Mouse (Mus musculus) heart, embryonic 11.5 days (tissue): Measurements from ENCODE around the gene Ppp1r35. TPM values are rescaled to one million over a fixed set of nuclear protein-coding genes. Genes with fewer than 3 reads are reported as not detected.
"Not testable (repeated sequence)": the region's sequence is repeated elsewhere in the genome, so short reads cannot be mapped to it uniquely, and the experiment has no call there.

Source experiments
- ATAC-seq: fragments of 200-750 bp; cut with Nextera tagmentation; replicated peaks from 2 replicates; pipeline ENCODE4 v1.8.0; 2017; ENCODE audit warnings: moderate library complexity; ENCODE audit not compliant: insufficient number of reproducible peaks, low FRiP score, low TSS enrichment
- H3K27ac ChIP-seq: fragments of 300-500 bp; sonication (generic); 2 replicates; pipeline ENCODE4 v1.5.1; 2014; ENCODE audit warnings: mild to moderate bottlenecking, low read depth, low read length
- H3K27me3 ChIP-seq: fragments of 300-500 bp; sonication (generic); 2 replicates; pipeline ENCODE4 v1.6.1; 2014; ENCODE audit warnings: mild to moderate bottlenecking, low read length, mixed read lengths; ENCODE audit not compliant: control insufficient read depth, insufficient read depth
- H3K36me3 ChIP-seq: fragments of 300-500 bp; sonication (generic); 2 replicates; pipeline ENCODE4 v1.6.1; 2014; ENCODE audit warnings: mild to moderate bottlenecking, low read length, moderate library complexity, mixed read lengths; ENCODE audit not compliant: control insufficient read depth, insufficient read depth
- H3K4me1 ChIP-seq: fragments of 300-500 bp; sonication (generic); 2 replicates; pipeline ENCODE4 v1.6.1; 2014; ENCODE audit warnings: low read length; ENCODE audit not compliant: control insufficient read depth, insufficient read depth
- H3K4me2 ChIP-seq: fragments of 300-500 bp; sonication (generic); 2 replicates; pipeline ENCODE4 v1.6.1; 2014; ENCODE audit warnings: mild to moderate bottlenecking, moderate library complexity
- H3K4me3 ChIP-seq: fragments of 300-500 bp; sonication (generic); 2 replicates; pipeline ENCODE4 v1.5.1; 2014; ENCODE audit warnings: low read depth, low read length
- H3K9ac ChIP-seq: fragments of 300-500 bp; sonication (generic); 2 replicates; pipeline ENCODE4 v1.6.1; 2014; ENCODE audit warnings: mild to moderate bottlenecking, low read depth, low read length, moderate library complexity
- H3K9me3 ChIP-seq: fragments of 300-500 bp; sonication (generic); replicated peaks from 2 replicates; pipeline ENCODE4 v1.6.1; 2016; ENCODE audit warnings: low read length; ENCODE audit not compliant: control insufficient read depth
- WGBS: fragments of 180-500 bp; shearing (Covaris S2); extraction: QIAGEN DNeasy Blood & Tissue Kit; methylation state at CpG from one replicate; pipeline ENCODE4 v1.1.7; 2014; ENCODE audit not compliant: insufficient replicate concordance; 5-methylcytosine and 5-hydroxymethylcytosine counted together
- polyA plus RNA-seq: library from polyadenylated mRNA; unstranded; fragments of >200 nt; fragmentation: Nextera tagmentation; extraction: Ambion mirVana; gene quantifications from 2 replicates; pipeline ENCODE4 v1.2.1, GENCODE M21; 2014

Gene Ppp1r35
- polyA plus RNA-seq, 1 experiment from 2014 or later = 35.3 TPM

DNA sequence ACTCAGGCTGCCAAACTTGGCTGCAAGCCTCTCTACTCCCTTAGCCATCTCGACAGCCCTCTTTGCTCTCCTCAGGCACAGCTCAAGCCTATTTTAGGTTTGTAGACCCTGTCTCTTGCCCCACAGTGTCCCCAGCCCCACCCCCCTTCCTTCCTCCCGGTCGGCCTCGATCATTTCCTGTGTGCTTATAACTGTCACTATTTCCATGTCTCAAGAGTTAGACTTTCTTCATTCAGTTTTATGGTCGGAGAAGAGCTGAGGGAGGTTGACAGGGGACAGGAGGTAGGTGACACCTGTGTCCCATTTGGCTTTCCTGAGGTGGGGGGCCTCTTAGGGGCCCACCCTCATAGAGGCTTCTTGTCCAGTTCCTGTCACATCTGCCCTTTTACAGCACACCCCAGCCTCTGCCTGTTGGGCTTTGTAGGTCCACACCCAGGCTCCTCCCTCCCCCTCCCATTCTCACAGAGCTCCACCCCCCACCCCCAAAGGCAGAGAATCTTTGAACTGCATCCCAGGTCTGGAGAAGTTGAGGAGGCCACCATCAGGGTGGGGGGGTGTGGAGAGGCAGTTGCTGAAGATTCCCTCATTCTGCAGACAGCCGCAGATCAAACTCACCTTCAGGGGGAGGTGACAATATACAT, 29.3 kb upstream of the Ppp1r35 start:
- H3K4me1 ChIP-seq = peaks cover 46% of the 10 kb centered on the region
- peak overlapping the region; percentile 52 for H3K9ac ChIP-seq
- 46% methylated on average over 6 of the region's 6 CpGs for WGBS
- peak overlapping the region; percentile 87 for H3K4me2 ChIP-seq
- peak overlapping the region; percentile 95 for H3K27ac ChIP-seq
- peak overlapping the region; percentile 75 for H3K4me3 ChIP-seq
- H3K27me3 ChIP-seq = no peaks in the 10 kb centered on the region
- H3K9me3 ChIP-seq = no peaks in the 10 kb centered on the region
- H3K36me3 ChIP-seq = peaks cover 13% of the 10 kb centered on the region
- no peak for ATAC-seq

DNA sequence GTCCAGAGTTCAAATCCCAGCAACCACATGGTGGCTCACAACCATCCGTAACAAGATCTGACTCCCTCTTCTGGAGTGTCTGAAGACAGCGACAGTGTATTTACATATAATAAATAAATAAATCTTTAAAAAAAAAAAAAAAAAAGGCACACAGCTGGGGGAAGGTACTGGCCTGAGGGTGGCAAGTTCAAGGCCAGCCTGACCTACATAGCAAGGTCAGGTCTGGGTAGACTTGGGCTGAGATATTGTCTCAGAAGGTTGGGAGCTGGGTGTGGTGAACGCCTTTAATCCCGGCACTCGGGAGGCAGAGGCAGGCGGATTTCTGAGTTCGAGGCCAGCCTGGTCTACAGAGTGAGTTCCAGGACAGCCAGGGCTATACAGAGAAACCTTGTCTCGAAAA, 28.4 kb upstream of the Ppp1r35 start:
- H3K4me1 ChIP-seq = peaks cover 47% of the 10 kb centered on the region

DNA sequence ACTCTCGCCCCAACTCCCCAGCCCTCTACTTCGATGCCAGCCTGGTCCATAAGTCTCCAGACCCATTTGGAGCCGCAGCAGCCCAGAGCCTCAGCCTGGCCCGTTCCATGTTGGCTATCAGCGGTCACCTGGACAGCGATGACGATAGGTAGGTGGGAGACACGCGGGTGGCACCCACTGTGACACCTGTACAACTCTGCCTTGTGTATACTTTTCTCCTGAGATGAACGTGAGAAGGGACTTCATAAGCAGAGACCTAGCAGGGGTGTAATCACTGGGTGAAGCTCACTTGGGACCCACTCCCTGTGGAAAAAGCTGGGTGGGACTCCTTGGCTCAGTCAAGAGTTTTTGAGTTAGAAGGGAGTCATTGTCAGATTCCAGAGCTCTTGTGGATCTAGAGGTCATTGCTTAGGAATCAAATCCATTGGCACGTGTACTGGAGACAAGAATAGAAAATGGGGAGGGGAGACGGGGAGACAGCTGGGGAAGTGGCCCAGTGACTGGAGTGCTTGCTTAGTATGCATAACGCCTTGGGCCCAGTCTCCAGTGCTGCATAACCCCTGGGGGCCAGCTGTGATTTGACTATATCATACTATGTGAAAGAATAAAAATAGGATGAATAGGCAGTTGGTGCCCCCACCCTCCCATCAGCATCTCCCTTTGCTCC, 27.3 kb upstream of the Ppp1r35 start:
- no peaks in the 10 kb centered on the region for H3K27me3 ChIP-seq
- no peak overlapping the region for H3K4me2 ChIP-seq
- peaks cover 55% of the 10 kb centered on the region for H3K4me1 ChIP-seq
- H3K27ac ChIP-seq = peak overlapping the region; percentile 79
- H3K9me3 ChIP-seq = no peaks in the 10 kb centered on the region
- no peak overlapping the region for H3K4me3 ChIP-seq
- H3K36me3 ChIP-seq = peaks cover 22% of the 10 kb centered on the region
- ATAC-seq = no peak
- WGBS = 81% methylated on average over 13 of the region's 13 CpGs
- H3K9ac ChIP-seq = 0 out of 2 replicates have a peak overlapping the region, but pooled peaks have one; percentile 24

More for the DNA sequence above, 28.4 kb upstream of the Ppp1r35 start:
- H3K27me3 ChIP-seq, H3K27ac ChIP-seq, H3K9ac ChIP-seq, H3K9me3 ChIP-seq, H3K4me2 ChIP-seq, H3K4me3 ChIP-seq, ATAC-seq: not testable (repeated sequence)
- peaks cover 13% of the 10 kb centered on the region for H3K36me3 ChIP-seq
- 92% methylated on average over 6 of the region's 8 CpGs for WGBS

DNA sequence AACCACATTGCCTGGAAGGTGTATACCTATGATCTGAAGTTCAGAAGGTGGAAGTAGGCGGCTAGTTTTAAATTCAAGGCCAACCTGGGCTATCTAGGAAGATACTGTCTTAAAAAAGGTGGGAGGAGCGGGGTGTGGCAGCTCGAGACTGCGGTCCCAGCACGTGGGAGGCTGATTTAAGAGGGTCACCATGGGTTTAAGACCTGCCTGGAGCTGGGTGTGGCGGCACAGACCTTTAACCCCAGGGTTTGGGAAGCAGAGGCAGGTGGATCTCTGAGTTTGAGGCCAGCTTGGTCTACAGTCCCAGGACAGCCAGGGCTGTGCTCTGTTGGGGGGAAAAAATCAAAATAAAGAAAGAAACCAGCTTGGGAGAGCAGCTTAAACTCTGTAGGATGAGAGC, 26.7 kb upstream of the Ppp1r35 start:
- Histone ChIP-seq H3K4me2 (no peak overlapping the region), H3K4me3 (no peak overlapping the region), H3K36me3 (peaks cover 22% of the 10 kb centered on the region), H3K9ac (no peak overlapping the region), H3K27ac (no peak overlapping the region), H3K4me1 (peaks cover 60% of the 10 kb centered on the region), H3K27me3 (no peaks in the 10 kb centered on the region), H3K9me3 (no peaks in the 10 kb centered on the region)
- ATAC-seq = no peak
- WGBS = 88% methylated on average over 6 of the region's 6 CpGs

DNA sequence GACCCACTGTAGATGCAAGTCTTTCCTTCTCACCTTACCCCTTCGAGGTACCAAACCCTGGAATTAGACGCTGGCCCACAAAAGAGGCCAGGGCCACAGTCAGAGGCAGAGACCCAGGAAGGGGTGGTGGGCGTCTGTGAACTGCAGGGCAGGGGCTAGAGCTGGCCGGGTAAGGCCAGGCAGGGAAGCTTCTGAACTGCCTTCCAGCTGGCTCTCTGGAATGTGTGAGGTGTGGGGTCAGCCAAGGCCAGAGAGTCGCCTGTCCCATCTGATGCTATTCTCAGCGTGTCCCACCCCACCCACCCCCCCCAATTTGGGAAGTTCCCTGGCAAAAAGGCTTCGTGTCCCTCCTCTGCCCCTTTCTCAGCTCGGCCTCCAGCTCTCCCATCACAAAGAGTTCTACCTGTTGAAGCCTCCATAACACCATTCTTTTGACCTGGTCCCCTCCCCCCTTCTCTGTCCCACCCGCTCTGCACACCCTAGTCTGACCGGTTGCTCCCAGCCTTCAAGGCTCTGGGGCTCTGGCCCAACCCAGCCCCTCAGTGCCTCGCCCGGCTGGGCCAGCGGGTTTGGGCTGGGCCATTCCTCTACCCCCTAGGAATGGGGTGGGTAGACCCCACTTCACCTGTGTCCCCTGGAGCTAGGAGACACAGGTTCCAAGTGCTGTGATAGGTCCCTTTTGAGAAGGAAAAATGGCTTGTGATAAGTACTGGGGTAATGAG, 25.4 kb upstream of the Ppp1r35 start:
- Histone ChIP-seq H3K36me3 (peaks cover 27% of the 10 kb centered on the region), H3K4me2 (peak overlapping the region; percentile 27), H3K9me3 (no peaks in the 10 kb centered on the region), H3K27me3 (no peaks in the 10 kb centered on the region), H3K4me3 (0 out of 2 replicates have a peak overlapping the region, but pooled peaks have one; percentile 2), H3K4me1 (peaks cover 57% of the 10 kb centered on the region), H3K9ac (no peak overlapping the region), H3K27ac (no peak overlapping the region)
- 61% methylated on average over 13 of the region's 13 CpGs for WGBS
- no peak for ATAC-seq

DNA sequence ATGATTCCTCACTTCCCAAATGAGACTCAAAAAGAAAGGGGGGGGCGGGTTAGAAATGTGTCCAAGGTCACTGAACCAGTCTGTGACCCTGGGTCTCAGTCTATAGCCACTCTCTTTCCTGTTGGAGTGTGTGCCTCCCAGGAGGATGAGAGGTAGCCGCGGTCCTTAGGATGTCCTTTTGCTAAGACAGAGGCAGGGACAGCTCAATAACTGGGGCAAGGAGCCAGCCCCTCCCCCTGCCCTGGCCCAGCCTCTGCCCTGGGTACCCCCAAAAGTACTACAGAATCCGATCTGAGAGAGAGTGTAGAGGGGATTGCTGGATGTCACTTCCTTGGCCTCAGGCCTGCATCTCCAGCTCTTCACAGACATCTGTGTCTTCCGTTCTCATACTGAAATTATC, 23.2 kb upstream of the Ppp1r35 start:
- peaks cover 39% of the 10 kb centered on the region for H3K36me3 ChIP-seq
- WGBS = 81% methylated on average over 5 of the region's 5 CpGs
- H3K4me1 ChIP-seq = peaks cover 48% of the 10 kb centered on the region
- 0 out of 2 replicates have a peak overlapping the region, but pooled peaks have one; percentile 3 for H3K27ac ChIP-seq
- H3K9me3 ChIP-seq = no peaks in the 10 kb centered on the region
- no peaks in the 10 kb centered on the region for H3K27me3 ChIP-seq
- H3K4me3 ChIP-seq = no peak overlapping the region
- H3K4me2 ChIP-seq = no peak overlapping the region
- ATAC-seq = no peak
- H3K9ac ChIP-seq = no peak overlapping the region

DNA sequence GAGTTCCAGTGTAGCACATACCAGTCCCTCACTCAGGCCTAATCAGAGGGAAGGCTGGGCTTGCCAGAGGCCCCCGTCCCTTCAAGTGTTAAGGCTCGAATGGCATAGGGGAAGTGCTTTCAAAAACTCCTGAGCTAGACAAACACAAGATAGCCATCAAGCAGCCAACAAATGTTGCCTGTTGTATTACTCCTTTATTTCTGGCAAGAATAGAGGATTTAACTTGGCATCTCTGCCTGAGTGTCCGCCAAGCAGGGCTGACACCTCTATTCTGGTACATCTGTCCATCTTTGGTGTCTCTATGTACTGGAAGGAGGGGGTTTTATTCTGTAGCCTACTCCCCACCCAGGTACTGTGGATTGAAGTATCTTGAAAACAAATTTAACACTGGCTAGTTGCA, 22.5 kb upstream of the Ppp1r35 start:
- Histone ChIP-seq H3K27me3 (no peaks in the 10 kb centered on the region), H3K27ac (no peak overlapping the region), H3K9me3 (no peaks in the 10 kb centered on the region), H3K4me1 (peaks cover 42% of the 10 kb centered on the region), H3K36me3 (peaks cover 38% of the 10 kb centered on the region), H3K9ac (no peak overlapping the region), H3K4me3 (no peak overlapping the region), H3K4me2 (no peak overlapping the region)
- WGBS = 56% methylated on average over 3 of the region's 3 CpGs
- ATAC-seq = no peak

DNA sequence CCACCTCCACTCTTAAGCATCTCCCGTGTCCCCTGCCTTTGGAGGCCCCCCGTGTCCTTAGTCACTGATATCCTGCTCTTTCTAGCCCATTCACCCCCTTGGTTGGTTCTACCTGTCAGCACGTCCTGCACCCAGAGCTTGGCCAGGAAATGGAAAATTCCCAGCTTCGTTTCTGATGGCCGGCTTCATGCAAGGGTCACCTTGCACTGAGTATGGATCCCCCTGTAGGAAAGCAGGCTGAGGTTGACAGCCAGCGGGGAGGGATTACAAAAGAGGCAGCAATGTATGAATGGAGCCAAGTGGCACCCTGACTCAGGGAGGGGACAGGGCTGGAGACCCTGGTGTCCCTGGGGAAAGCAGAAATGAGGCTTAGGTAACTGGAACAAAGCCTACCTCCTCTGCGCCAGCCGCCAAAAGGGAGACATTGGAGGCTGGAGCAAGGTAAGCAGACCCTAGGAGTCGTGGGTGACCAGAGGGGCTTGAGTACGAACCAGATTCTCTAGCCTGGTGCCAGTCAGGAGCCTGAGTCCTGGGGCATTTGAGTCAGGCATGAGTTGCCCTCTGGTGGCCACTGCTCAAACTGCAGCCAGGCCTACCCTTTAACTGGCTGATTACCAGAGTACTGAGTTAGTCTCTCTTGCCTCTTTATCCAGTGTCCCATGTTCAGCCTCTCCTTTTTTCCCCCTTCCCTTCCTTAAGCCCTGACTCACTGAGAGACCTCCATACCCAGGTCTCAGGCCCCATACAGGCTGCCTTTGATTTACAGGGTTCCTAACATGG, 21.6 kb upstream of the Ppp1r35 start:
- no peak overlapping the region for H3K27ac ChIP-seq
- ATAC-seq = peak; percentile 44; the same call in 1 of the 2 replicates
- WGBS = 30% methylated on average over 10 of the region's 10 CpGs
- no peak overlapping the region for H3K4me3 ChIP-seq
- peaks cover 34% of the 10 kb centered on the region for H3K4me1 ChIP-seq
- H3K9me3 ChIP-seq = no peaks in the 10 kb centered on the region
- H3K9ac ChIP-seq = no peak overlapping the region
- no peaks in the 10 kb centered on the region for H3K27me3 ChIP-seq
- peaks cover 32% of the 10 kb centered on the region for H3K36me3 ChIP-seq
- H3K4me2 ChIP-seq = no peak overlapping the region
